Mouse (Mus musculus) intestine, embryonic 16.5 days (tissue): Measurements from ENCODE around the gene Tmem184a. TPM values are rescaled to one million over a fixed set of nuclear protein-coding genes. Genes with fewer than 3 reads are reported as not detected.

Experiments
- ATAC-seq: fragments of 200-750 bp; cut with Nextera tagmentation; 2 replicates; pipeline ENCODE4 v1.8.0; 2017; ENCODE audit warnings: moderate TSS enrichment, moderate library complexity
- H3K27ac ChIP-seq: fragments of 300-500 bp; sonication (generic); 2 replicates; pipeline ENCODE4 v1.5.1; 2014; ENCODE audit warnings: mild to moderate bottlenecking, low read length
- H3K27me3 ChIP-seq: fragments of 300-500 bp; sonication (generic); replicated peaks from 2 replicates; pipeline ENCODE4 v1.6.1; 2014; ENCODE audit warnings: low read length, control low read depth, mixed read lengths; ENCODE audit not compliant: control insufficient read depth, insufficient read depth
- H3K36me3 ChIP-seq: fragments of 300-500 bp; sonication (generic); 2 replicates; pipeline ENCODE4 v1.6.1; 2014; ENCODE audit warnings: low read length, control low read depth; ENCODE audit not compliant: control insufficient read depth, insufficient read depth
- H3K4me1 ChIP-seq: fragments of 300-500 bp; sonication (generic); 2 replicates; pipeline ENCODE4 v1.6.1; 2014; ENCODE audit warnings: low read length, control low read depth, mixed read lengths; ENCODE audit not compliant: control insufficient read depth, insufficient read depth
- H3K4me2 ChIP-seq: fragments of 300-500 bp; sonication (generic); 2 replicates; pipeline ENCODE4 v1.6.1; 2014; ENCODE audit warnings: low read depth, low read length, control low read depth
- H3K4me3 ChIP-seq: fragments of 300-500 bp; sonication (generic); 2 replicates; pipeline ENCODE4 v1.5.1; 2014; ENCODE audit warnings: mild to moderate bottlenecking, low read length
- H3K9ac ChIP-seq: fragments of 300-500 bp; sonication (generic); 2 replicates; pipeline ENCODE4 v1.6.1; 2014; ENCODE audit warnings: low read depth, low read length
- H3K9me3 ChIP-seq: fragments of 300-500 bp; sonication (generic); 2 replicates; pipeline ENCODE4 v1.6.1; 2016; ENCODE audit warnings: low read length, control low read depth; ENCODE audit not compliant: control insufficient read depth
- WGBS: fragments of 180-500 bp; shearing (Covaris S2); extraction: QIAGEN DNeasy Blood & Tissue Kit; methylation state at CpG from one replicate; pipeline ENCODE4 v1.1.7; 2014; 5-methylcytosine and 5-hydroxymethylcytosine counted together
- polyA plus RNA-seq: library from polyadenylated mRNA; unstranded; fragments of >200 nt; fragmentation: Nextera tagmentation; extraction: Ambion mirVana; gene quantifications from 2 replicates; pipeline ENCODE4 v1.2.1, GENCODE M21; 2015

Tmem184a gene
- polyA plus RNA-seq, 1 experiment from 2014 or later: 120 TPM

- peak within 1 kb of the TSS; percentile 78 for H3K4me3 ChIP-seq
- WGBS: under 1% methylated on average over 92 of the region's 92 CpGs
- peak; percentile 85 for ATAC-seq
- H3K36me3 ChIP-seq: no peaks in the 10 kb centered on the region
- H3K9ac ChIP-seq: peak within 1 kb of the TSS; percentile 86
- H3K27me3 ChIP-seq: no peaks in the 10 kb centered on the region
- peak within 1 kb of the TSS; percentile 86 for H3K4me2 ChIP-seq
- peak within 1 kb of the TSS; percentile 96 for H3K27ac ChIP-seq
- no peaks in the 10 kb centered on the region for H3K9me3 ChIP-seq
- H3K4me1 ChIP-seq: peaks cover 46% of the 10 kb centered on the region
Observed at GRCm38 (mm10) chr5:139791227-139792158, 28.2 kb downstream of the Tmem184a start, which contains the start of gene Mafk. Mafk (plus strand) TSS chr5:139791513.

- H3K4me2 ChIP-seq: no peak overlapping the region
- 48% methylated on average over 4 of the region's 4 CpGs for WGBS
- H3K36me3 ChIP-seq: no peaks in the 10 kb centered on the region
- H3K27me3 ChIP-seq: no peaks in the 10 kb centered on the region
- H3K9ac ChIP-seq: no peak overlapping the region
- H3K4me1 ChIP-seq: peaks cover 27% of the 10 kb centered on the region
- no peak for ATAC-seq
- H3K4me3 ChIP-seq: no peak overlapping the region
- H3K9me3 ChIP-seq: no peaks in the 10 kb centered on the region
- no peak overlapping the region for H3K27ac ChIP-seq
Observed at GRCm38 (mm10) chr5:139789466-139789865, 30.3 kb downstream of the Tmem184a start.

- Histone ChIP-seq H3K9me3 (no peaks in the 10 kb centered on the region), H3K9ac (no peak overlapping the region), H3K27ac (no peak overlapping the region), H3K4me1 (no peaks in the 10 kb centered on the region), H3K4me3 (no peak overlapping the region), H3K27me3 (no peaks in the 10 kb centered on the region), H3K4me2 (no peak overlapping the region), H3K36me3 (no peaks in the 10 kb centered on the region)
- whole genome bisulfite sequencing: 85% methylated on average over 8 of the region's 8 CpGs
- no peak for ATAC-seq
Observed at GRCm38 (mm10) chr5:139781406-139781805, 38.3 kb downstream of the Tmem184a start.

DNA sequence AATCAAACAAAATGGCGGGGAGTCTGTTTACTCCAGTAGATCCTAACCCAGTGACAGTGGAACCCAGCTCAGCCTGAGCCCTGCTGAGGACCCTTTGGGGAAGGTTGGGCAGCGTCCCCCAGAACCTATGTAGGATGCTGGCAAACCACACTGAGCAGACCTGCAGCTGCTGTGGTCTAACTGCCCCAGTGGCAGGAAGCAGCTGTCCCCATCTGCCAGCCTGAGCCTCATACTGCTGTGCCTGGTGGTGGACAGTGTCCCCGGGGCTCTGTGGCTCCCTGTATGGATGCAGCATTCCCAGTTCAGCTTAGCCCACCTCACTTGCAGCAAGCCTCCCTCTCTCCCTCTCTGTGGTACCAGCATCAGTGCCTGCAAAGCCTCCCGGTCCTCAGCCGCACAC lies 42.8 kb downstream of the Tmem184a start:
- Histone ChIP-seq H3K9me3 (no peaks in the 10 kb centered on the region), H3K4me1 (peaks cover 10% of the 10 kb centered on the region), H3K27ac (no peak overlapping the region), H3K36me3 (0 out of 2 replicates have a peak, but pooled peaks cover 6% of the 10 kb centered on the region), H3K27me3 (no peaks in the 10 kb centered on the region), H3K4me3 (no peak overlapping the region), H3K9ac (no peak overlapping the region), H3K4me2 (no peak overlapping the region)
- ATAC-seq: no peak
- 77% methylated on average over 5 of the region's 5 CpGs for WGBS

DNA sequence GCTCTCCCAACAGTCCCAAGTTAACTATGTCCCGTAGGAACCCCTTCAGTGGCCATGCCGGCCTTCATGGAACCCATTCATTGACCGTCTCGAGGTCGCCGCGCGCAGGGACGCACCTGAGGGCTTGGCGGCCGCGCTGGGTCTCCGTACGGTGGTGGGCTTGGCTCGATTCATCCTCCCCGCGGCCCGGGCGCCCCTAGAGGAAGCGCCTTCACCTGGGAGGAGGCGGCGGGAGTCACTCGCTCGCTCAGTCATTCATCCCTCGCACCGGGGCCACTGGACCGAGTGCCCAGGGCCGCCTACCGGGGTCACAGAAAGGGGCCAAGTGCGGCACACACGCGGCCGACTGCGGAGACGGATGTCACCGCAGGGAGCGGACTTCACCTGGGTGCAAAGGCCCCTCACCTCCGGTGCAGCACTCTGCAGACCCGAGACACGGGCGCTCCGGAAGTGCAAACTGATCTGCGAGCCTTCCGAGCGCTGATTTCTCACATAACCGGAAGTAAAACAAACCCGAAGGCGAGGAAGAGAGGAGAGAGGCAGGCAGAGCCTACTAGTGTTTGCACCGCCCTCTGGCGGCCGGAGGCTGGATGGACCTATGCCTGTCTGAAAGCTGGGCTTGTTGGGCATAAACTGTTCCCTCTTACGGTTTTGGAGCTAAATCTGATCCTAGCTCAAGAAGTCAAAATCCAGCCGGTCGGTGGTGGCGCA lies 44.3 kb downstream of the Tmem184a start, which contains the start of gene Ints1:
Gene Ints1 (minus strand): TSS at position 459 of the 711 bp plus-strand sequence.
- Histone ChIP-seq H3K27ac (no peak within 1 kb of the TSS; the same call in 1 of the 2 replicates), H3K36me3 (peaks cover 17% of the 10 kb centered on the region), H3K27me3 (no peaks in the 10 kb centered on the region), H3K4me3 (peak within 1 kb of the TSS; percentile 98), H3K4me1 (peaks cover 10% of the 10 kb centered on the region), H3K9me3 (no peaks in the 10 kb centered on the region), H3K4me2 (peak within 1 kb of the TSS; percentile 69), H3K9ac (peak within 1 kb of the TSS; percentile 92)
- 1% methylated on average over 55 of the region's 55 CpGs for WGBS
- ATAC-seq: peak; percentile 94

DNA sequence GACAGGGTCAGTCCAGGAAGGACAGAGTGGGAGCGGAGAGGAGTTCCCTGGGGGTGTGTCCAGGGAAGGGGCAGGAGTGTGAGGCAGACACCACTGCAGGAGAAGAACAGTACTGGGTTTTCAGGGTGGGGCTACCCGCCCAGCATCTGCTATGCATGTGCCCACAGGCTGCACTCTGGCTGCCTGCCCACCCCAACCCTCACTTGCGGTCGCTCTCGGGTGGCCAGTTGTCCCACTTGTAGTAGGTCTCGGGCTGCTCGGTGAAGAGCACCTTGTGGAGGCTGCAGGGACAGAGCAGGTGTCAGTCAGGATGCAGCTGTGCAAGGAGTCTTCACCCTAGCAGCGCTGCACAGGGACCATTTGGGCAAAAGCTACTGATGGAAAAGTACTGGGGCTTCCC lies 51.5 kb downstream of the Tmem184a start:
- H3K9me3 ChIP-seq: no peaks in the 10 kb centered on the region
- ATAC-seq: no peak
- peaks cover 42% of the 10 kb centered on the region for H3K36me3 ChIP-seq
- H3K4me3 ChIP-seq: no peak overlapping the region
- H3K4me1 ChIP-seq: no peaks in the 10 kb centered on the region
- 94% methylated on average over 8 of the region's 8 CpGs for WGBS
- no peak overlapping the region for H3K4me2 ChIP-seq
- H3K27ac ChIP-seq: no peak overlapping the region
- H3K9ac ChIP-seq: no peak overlapping the region
- H3K27me3 ChIP-seq: no peaks in the 10 kb centered on the region

DNA sequence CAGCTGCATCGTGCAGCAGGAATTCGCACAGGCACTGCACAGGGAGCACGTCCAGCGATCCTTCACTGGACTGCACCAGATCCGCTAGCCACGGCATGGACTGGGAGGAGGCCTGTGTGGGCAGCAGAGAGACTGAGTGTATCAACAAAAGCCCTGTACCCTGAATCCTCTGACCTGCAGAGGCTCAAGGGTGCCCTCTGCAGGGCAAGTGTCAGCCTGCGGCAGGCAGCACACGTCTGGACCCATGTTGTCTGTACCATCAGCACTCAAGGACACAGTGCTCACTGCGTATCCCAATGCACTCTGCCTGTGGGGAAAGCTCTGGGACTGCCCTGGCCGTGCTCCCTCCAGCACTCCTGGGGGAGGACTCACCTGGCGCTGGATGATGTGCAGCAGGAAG lies 55.4 kb downstream of the Tmem184a start:
- no peaks in the 10 kb centered on the region for H3K9me3 ChIP-seq
- ATAC-seq: peak; percentile 35; the same call in 1 of the 2 replicates
- no peaks in the 10 kb centered on the region for H3K27me3 ChIP-seq
- WGBS: 72% methylated on average over 11 of the region's 11 CpGs
- no peak overlapping the region for H3K27ac ChIP-seq
- no peak overlapping the region for H3K4me2 ChIP-seq
- H3K4me1 ChIP-seq: no peaks in the 10 kb centered on the region
- H3K9ac ChIP-seq: no peak overlapping the region
- H3K36me3 ChIP-seq: peaks cover 39% of the 10 kb centered on the region
- no peak overlapping the region for H3K4me3 ChIP-seq

GRCm38 (mm10) chr5:139758096-139758495 lies 61.6 kb downstream of the Tmem184a start:
- Histone ChIP-seq H3K27ac (no peak overlapping the region), H3K9ac (no peak overlapping the region), H3K4me3 (no peak overlapping the region), H3K4me2 (no peak overlapping the region), H3K36me3 (peaks cover 37% of the 10 kb centered on the region), H3K27me3 (no peaks in the 10 kb centered on the region), H3K4me1 (no peaks in the 10 kb centered on the region), H3K9me3 (no peaks in the 10 kb centered on the region)
- WGBS: 88% methylated on average over 16 of the region's 16 CpGs
- no peak for ATAC-seq

GRCm38 (mm10) chr5:139756586-139756985 lies 63.1 kb downstream of the Tmem184a start:
- peaks cover 34% of the 10 kb centered on the region for H3K36me3 ChIP-seq
- 95% methylated on average over 2 of the region's 2 CpGs for WGBS

More at GRCm38 (mm10) chr5:139756586-139756985, 63.1 kb downstream of the Tmem184a start:
- Histone ChIP-seq H3K27ac (no peak overlapping the region), H3K9me3 (no peaks in the 10 kb centered on the region), H3K4me3 (no peak overlapping the region), H3K4me1 (no peaks in the 10 kb centered on the region), H3K9ac (no peak overlapping the region), H3K4me2 (no peak overlapping the region), H3K27me3 (no peaks in the 10 kb centered on the region)
- no peak for ATAC-seq
